Comparison of ENCODE assay signal across 11 mouse cellular contexts in the genomic region with DNA sequence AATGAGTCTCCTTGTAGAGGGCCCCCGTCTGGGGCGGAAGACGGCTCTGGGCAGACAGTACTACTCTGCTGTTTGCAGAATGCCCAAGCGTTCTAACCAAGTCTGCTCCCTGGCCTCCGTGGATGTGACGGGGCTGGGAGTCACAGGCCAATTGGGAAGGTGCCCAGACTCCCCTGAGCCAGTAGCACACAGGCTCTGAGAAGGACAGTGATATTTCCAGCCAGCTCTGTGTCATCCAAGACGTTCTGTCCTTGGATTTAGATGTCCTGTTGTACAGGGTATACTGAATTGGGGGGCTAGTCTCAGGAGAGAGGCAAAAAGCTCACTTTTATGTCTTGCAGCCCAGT. TPM values are rescaled to one million over a fixed set of nuclear protein-coding genes. Genes with fewer than 3 reads are reported as not detected.
DNase-seq lines count a peak whose midpoint lies in the region; ATAC-seq lines count a peak whose summit lies in the region.
"Had no signal": no experiment of that assay in that cellular context is flagged by ENCODE, and none has a peak within 500 bp of the region (broad histone marks: within the 10 kb centered on the region; RNA-seq: fewer than 3 reads in every experiment).

No protein-coding gene starts in this region.

- no peak overlapping the region for H3K4me3 ChIP-seq in embryonic facial prominence, embryonic 13.5 days

- H3K4me1 ChIP-seq in embryonic facial prominence, embryonic 13.5 days, result peaks cover 44% of the 10 kb centered on the region

- no peak overlapping the region for H3K4me2 ChIP-seq in embryonic facial prominence, embryonic 13.5 days

- peaks cover 30% of the 10 kb centered on the region for H3K36me3 ChIP-seq in embryonic facial prominence, embryonic 13.5 days

- H3K9me3 ChIP-seq in embryonic facial prominence, embryonic 13.5 days, result no peaks in the 10 kb centered on the region

- no peak for ATAC-seq in embryonic facial prominence, embryonic 13.5 days (ENCODE audit: insufficient number of reproducible peaks, insufficient read depth, low FRiP score, low TSS enrichment, low read depth)

- peak overlapping the region; percentile 66 for H3K27ac ChIP-seq in embryonic facial prominence, embryonic 13.5 days

- WGBS in embryonic facial prominence, embryonic 13.5 days, result 31% methylated on average over 7 of the region's 7 CpGs

- H3K27me3 ChIP-seq in embryonic facial prominence, embryonic 13.5 days, result no peaks in the 10 kb centered on the region

- peak; percentile 72 to 82 for DNase-seq in adrenal gland, adult (ENCODE audit: inconsistent age in 2 of 2, low spot score in 1 of 2)
- DNase-seq in adrenal gland, postnatal 4 days (ENCODE audit: low spot score in 2 of 2), result no peak
- peak; percentile 25 to 45 for DNase-seq in kidney, postnatal 36 days
- no peak for DNase-seq in kidney, adult 9 months
- peak; percentile 57 for DNase-seq in heart, postnatal 4 days
- no peak for DNase-seq in thymus, postnatal 25 days
- no peak for DNase-seq in urinary bladder, postnatal 4 days (ENCODE audit: low spot score in 2 of 2)
- DNase-seq: embryo, embryonic 11 days had no signal

- peak overlapping the region; percentile 47; the same call in 1 of the 2 replicates for H3K9ac ChIP-seq in embryonic facial prominence, embryonic 13.5 days

RNA-seq across cellular contexts. Expression of gene Kif26a, which starts 36.6 kb away (rescaled TPM):
- total RNA-seq in adrenal gland, postnatal 4 days (2021), result 10 to 100 TPM; 38.1 to 39.2 TPM
- 6.9 and 7.2 TPM in 2 replicates for polyA plus RNA-seq in embryonic facial prominence, embryonic 13.5 days (2015; fragmentation: Nextera tagmentation; extraction: Ambion mirVana)
- total RNA-seq in heart, postnatal 4 days (2021), result 10 to 100 TPM; 29.0 to 32.5 TPM
- total RNA-seq: granulocyte monocyte progenitor cell, adult 5-6 weeks; megakaryocyte progenitor cell, adult 5-6 weeks had no signal

Comparison
In these comparisons a context has a peak if more than half of its experiments do, and no peak if none do; other contexts are left out.
1. DNase-seq: peak in adrenal gland, adult (2 of 2), kidney, postnatal 36 days (2 of 2) and heart, postnatal 4 days (single experiment); none in adrenal gland, postnatal 4 days (0 of 2), kidney, adult 9 months (single experiment), thymus, postnatal 25 days (single experiment) and urinary bladder, postnatal 4 days (0 of 2).